Mouse (Mus musculus) forebrain, embryonic 13.5 days (tissue): ENCODE results near the gene Crocc. TPM values are rescaled to one million over a fixed set of nuclear protein-coding genes. Genes with fewer than 3 reads are reported as not detected.

Experiments used
- ATAC-seq: fragments of 200-750 bp; cut with Nextera tagmentation; 2 replicates; pipeline ENCODE4 v1.8.0; 2017
- H3K27ac ChIP-seq: fragments of 300-500 bp; sonication (generic); 2 replicates; pipeline ENCODE4 v1.5.1; 2015; ENCODE audit warnings: inconsistent platforms, mild to moderate bottlenecking, moderate library complexity
- H3K27me3 ChIP-seq: fragments of 300-500 bp; sonication (generic); 2 replicates; pipeline ENCODE4 v1.6.1; 2015; ENCODE audit warnings: mild to moderate bottlenecking, inconsistent platforms
- H3K36me3 ChIP-seq: fragments of 300-500 bp; sonication (generic); 2 replicates; pipeline ENCODE4 v1.6.1; 2015; ENCODE audit warnings: mild to moderate bottlenecking, inconsistent platforms; ENCODE audit not compliant: poor library complexity, severe bottlenecking
- H3K4me1 ChIP-seq: fragments of 300-500 bp; sonication (generic); 2 replicates; pipeline ENCODE4 v1.6.1; 2015; ENCODE audit warnings: inconsistent platforms
- H3K4me2 ChIP-seq: fragments of 300-500 bp; sonication (generic); 2 replicates; pipeline ENCODE4 v1.6.1; 2015; ENCODE audit warnings: inconsistent platforms, mild to moderate bottlenecking, moderate library complexity
- H3K4me3 ChIP-seq: fragments of 300-500 bp; sonication (generic); 2 replicates; pipeline ENCODE4 v1.5.1; 2015; ENCODE audit warnings: mild to moderate bottlenecking, inconsistent platforms
- H3K9ac ChIP-seq: fragments of 300-500 bp; sonication (generic); 2 replicates; pipeline ENCODE4 v1.6.1; 2015; ENCODE audit warnings: mild to moderate bottlenecking, inconsistent platforms
- H3K9me3 ChIP-seq: fragments of 300-500 bp; sonication (generic); replicated peaks from 2 replicates; pipeline ENCODE4 v1.6.1; 2016; ENCODE audit warnings: inconsistent platforms
- WGBS: fragments of 180-500 bp; shearing (Covaris S2); methylation state at CpG from one replicate; pipeline ENCODE4 v1.1.7; 2015; 5-methylcytosine and 5-hydroxymethylcytosine counted together
- polyA plus RNA-seq: library from polyadenylated mRNA; unstranded; fragments of >200 nt; fragmentation: Nextera tagmentation; extraction: Ambion mirVana; gene quantifications from 2 replicates; pipeline ENCODE4 v1.2.1, GENCODE M21; 2015

Crocc gene
- polyA plus RNA-seq = 7.4 and 7.7 TPM in 2 replicates

DNA sequence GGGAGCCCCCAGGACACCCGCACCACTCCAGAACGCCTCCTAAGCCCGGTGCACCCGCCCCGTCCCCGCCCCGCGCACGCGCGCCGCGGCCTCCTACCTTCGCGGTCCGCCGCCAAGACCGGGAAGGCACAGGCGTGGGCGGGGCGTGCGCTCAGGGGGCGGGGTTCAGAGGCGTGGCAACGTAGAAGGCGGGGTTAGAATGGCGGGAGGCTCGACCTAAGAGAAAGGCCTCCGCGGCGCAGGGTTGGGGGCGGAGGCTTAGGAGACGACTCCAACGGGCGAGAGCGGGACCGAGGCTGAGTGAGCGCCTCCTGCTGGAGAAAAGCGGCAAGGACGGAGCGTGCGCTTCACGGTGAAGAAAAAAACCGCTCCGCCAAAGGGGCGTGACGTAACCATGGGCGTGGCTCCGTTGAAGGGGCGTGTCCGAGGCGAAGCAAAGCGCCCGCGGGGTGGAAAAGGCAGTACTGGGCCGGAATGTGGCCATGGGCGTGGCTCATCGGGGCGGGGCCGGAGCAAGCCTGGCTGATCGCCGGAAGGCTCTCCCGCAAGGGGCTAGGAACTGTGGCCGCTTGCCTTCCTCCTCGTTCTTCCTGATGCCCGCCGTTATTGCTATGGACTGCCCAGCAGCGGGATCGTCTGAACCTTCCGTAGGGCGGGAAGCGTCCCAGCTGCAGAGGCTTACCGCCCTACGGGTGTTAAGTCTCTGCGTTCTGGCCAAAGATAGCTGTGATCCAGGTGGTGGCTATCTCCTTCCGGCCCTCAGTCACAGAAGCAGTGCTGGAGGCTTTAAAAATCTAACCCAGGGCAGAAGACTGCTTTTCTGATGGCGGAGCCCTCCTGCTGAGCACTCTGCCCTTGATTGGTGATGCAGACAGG lies at the start of gene Crocc:
Gene Crocc, minus strand, starts transcription at position 125 of the 876 bp plus-strand sequence.
- ATAC-seq = peak; percentile 93
- Histone ChIP-seq H3K4me1 (peaks cover 25% of the 10 kb centered on the region), H3K4me3 (peak within 1 kb of the TSS; percentile 57), H3K9ac (peak within 1 kb of the TSS; percentile 83), H3K27ac (peak within 1 kb of the TSS; percentile 93), H3K4me2 (peak within 1 kb of the TSS; percentile 75), H3K9me3 (no peaks in the 10 kb centered on the region), H3K36me3 (peaks cover 24% of the 10 kb centered on the region), H3K27me3 (no peaks in the 10 kb centered on the region)
- under 1% methylated on average over 71 of the region's 77 CpGs for WGBS

DNA sequence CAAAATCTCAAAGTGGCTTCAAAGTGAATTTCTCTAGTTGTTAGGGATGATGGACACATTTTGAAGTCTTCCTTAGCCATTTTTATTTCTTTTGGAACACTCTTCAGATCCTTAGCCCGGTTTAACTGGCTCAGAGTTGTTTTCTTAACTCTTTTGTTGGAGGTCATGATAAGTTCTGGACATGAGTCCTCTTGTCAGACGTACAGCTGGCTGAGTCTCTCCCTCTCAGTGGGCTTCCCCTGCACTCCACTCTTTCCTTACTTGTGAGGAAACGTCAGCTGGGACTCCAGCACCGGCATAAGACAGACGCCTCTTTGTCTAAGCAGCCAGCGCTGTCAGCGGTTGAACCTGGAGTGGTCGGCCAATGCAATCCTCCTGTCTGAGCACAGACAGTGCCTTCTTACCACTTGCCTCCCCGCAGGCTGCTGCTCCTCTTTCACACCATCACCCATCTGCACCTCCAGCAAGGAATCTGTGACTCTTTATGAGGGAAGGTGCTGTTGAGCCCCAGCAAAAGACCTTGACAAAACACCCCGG lies 47.9 kb upstream of the Crocc start:
- peaks cover 32% of the 10 kb centered on the region for H3K36me3 ChIP-seq

DNA sequence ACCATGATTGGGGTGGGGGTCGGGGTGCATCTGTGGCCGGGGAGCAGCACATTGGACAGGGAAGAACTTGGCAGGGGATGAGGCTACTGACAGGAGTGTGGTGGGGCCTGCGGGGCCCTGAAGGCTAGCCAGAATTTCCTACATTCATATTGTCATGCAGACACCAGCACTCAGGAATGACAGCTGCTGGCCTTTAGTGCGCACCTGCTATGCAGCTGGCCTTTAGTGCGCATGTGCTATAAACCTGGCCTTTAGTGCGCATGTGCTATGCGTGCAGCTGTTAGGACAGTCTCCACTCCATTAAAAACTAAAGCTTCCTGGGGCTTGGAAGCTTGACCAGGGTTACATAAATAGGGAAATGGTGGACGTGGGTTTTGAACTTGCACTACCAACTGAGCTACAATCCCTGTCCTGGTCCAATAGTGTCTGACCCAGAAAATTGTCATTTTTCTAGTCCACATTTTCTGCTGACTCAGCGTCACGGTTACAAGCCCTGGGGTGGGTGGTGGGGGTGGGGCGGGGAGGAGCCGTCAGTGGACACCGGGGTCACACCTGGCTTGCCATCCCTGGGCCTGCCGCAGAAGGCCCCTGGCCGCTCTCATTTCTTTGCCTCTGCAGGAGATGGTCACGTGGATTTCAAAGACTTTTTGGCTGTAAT lies 46.3 kb upstream of the Crocc start:
- no peaks in the 10 kb centered on the region for H3K27me3 ChIP-seq
- H3K9me3 ChIP-seq = no peaks in the 10 kb centered on the region
- H3K9ac ChIP-seq = no peak overlapping the region
- 83% methylated on average over 16 of the region's 16 CpGs for WGBS
- H3K27ac ChIP-seq = no peak overlapping the region
- peaks cover 16% of the 10 kb centered on the region for H3K36me3 ChIP-seq
- no peak overlapping the region for H3K4me3 ChIP-seq
- no peak for ATAC-seq
- H3K4me1 ChIP-seq = no peaks in the 10 kb centered on the region
- H3K4me2 ChIP-seq = no peak overlapping the region

More for the DNA sequence above, 47.9 kb upstream of the Crocc start:
- no peak for ATAC-seq
- WGBS = 55% methylated on average over 10 of the region's 10 CpGs
- Histone ChIP-seq H3K4me3 (no peak overlapping the region), H3K4me2 (no peak overlapping the region), H3K27ac (no peak overlapping the region; the same call in 1 of the 2 replicates), H3K4me1 (no peaks in the 10 kb centered on the region), H3K9ac (no peak overlapping the region), H3K27me3 (no peaks in the 10 kb centered on the region), H3K9me3 (no peaks in the 10 kb centered on the region)

DNA sequence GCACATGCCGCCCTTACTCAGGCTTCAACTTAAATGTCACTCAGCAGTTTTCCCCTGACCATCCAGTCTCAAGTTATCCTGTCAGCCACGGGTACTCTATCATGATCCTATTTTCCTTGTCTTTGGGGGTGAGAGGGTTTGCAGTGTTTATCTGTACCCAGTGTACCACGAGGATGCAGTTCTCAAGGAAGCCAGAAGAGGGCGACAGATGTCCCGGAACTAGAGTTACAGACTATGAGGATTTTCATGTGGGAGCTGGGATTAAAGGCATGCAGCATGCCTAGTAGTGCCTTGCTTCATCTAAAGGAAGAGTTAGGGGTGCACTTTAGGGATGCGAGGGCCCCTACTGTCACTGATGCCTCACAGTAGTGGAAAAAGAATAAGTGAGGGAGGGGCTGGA lies 41.5 kb upstream of the Crocc start:
- Histone ChIP-seq H3K27me3 (no peaks in the 10 kb centered on the region), H3K4me1 (0 out of 2 replicates have a peak, but pooled peaks cover under 1% of the 10 kb centered on the region), H3K4me2 (no peak overlapping the region), H3K4me3 (no peak overlapping the region), H3K9ac (no peak overlapping the region), H3K36me3 (no peaks in the 10 kb centered on the region), H3K9me3 (no peaks in the 10 kb centered on the region), H3K27ac (no peak overlapping the region)
- ATAC-seq = no peak
- WGBS = 75% methylated on average over 6 of the region's 6 CpGs

DNA sequence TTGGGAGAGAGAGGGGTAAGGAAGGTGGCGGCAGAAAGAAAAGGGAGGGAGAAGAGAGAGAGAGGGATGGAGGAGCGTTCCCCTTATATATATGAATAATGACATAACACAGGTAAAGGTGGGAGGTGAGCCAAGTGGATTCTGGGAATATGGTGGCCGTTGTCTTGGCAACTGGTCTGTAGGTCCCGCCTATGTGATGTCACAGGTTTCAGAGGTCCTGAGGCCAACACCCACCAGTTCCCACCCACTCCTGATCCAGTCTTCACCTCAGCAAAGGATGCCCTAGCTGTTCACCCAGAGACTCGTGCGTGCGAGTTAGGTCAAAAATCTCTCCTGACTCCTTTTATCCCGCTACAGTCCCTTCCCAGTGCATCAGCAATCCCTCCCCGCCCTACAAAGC lies 40.9 kb upstream of the Crocc start:
- Histone ChIP-seq H3K4me3 (no peak overlapping the region), H3K27me3 (no peaks in the 10 kb centered on the region), H3K27ac (no peak overlapping the region), H3K4me2 (no peak overlapping the region), H3K9me3 (no peaks in the 10 kb centered on the region), H3K9ac (no peak overlapping the region), H3K4me1 (0 out of 2 replicates have a peak, but pooled peaks cover 3% of the 10 kb centered on the region), H3K36me3 (no peaks in the 10 kb centered on the region)
- ATAC-seq = no peak
- WGBS = 93% methylated on average over 9 of the region's 9 CpGs

DNA sequence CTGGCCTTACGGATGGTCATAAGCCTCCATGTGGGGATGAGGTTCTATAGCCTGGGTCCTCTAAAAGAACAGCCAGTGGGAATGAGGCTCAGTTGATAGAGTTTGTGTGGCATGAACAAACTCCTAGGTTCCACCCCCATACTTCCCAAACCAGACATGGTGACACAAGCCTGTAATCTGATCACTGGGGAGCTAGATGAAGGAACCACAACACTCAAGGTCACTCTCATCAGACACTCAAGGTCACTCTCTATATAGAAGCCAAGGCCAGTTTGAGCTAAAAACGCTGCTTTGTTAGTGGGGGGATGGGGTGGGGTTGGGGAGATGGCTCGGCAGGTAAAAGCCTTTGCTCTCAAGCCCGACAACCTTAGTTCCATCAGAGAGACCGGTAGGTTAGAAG lies 39.6 kb upstream of the Crocc start:
- no peak overlapping the region for H3K4me3 ChIP-seq
- H3K4me2 ChIP-seq = no peak overlapping the region
- H3K4me1 ChIP-seq = 0 out of 2 replicates have a peak, but pooled peaks cover 3% of the 10 kb centered on the region
- H3K36me3 ChIP-seq = no peaks in the 10 kb centered on the region
- no peak overlapping the region for H3K27ac ChIP-seq
- no peak overlapping the region for H3K9ac ChIP-seq
- ATAC-seq = no peak
- H3K27me3 ChIP-seq = no peaks in the 10 kb centered on the region
- H3K9me3 ChIP-seq = no peaks in the 10 kb centered on the region
- WGBS = 79% methylated on average over 5 of the region's 5 CpGs

DNA sequence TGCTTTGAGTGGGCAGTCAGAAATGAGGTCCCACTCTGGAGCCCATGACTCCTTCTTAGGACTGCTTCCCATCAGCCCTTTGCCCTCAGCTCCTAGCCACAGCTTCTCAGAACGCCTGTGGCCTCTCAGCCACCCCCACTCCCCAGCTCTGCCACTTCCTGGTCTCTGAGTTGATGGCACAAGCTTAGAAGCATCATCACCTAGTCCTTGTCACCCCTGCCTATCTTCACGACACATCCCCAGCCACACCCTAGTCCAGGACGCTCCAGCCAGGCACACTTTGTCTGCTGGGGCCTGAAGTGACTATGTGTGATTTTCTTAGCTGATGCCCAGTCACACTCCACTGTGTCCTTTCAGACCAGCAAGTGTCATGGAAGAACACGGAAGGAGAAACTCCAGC lies 38.6 kb upstream of the Crocc start:
- Histone ChIP-seq H3K9me3 (no peaks in the 10 kb centered on the region), H3K4me3 (no peak overlapping the region), H3K4me1 (0 out of 2 replicates have a peak, but pooled peaks cover 3% of the 10 kb centered on the region), H3K27me3 (no peaks in the 10 kb centered on the region), H3K36me3 (no peaks in the 10 kb centered on the region), H3K4me2 (no peak overlapping the region), H3K9ac (no peak overlapping the region), H3K27ac (no peak overlapping the region)
- no peak for ATAC-seq
- WGBS = 83% methylated on average over 4 of the region's 4 CpGs

DNA sequence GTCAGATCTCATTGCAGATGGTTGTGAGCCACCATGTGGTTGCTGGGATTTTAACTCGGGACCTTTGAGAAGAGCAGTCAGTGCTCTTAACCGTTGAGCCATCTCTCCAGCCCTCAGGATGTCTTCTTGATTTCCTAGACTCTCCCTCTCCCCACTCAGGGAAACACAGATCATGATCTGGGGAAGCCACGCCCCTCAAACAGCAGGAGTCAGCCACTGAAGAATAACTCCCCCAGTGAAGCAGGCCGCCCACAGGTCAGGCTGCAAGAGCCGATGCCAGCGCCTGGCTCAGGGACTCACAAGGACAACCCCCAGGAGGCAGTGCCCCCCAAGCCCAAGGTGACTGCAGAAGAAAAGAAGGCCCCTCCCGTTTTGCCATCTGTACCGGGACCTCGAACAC lies 36.4 kb upstream of the Crocc start:
- Histone ChIP-seq H3K27me3 (no peaks in the 10 kb centered on the region), H3K9ac (no peak overlapping the region), H3K4me1 (0 out of 2 replicates have a peak, but pooled peaks cover 3% of the 10 kb centered on the region), H3K9me3 (no peaks in the 10 kb centered on the region), H3K27ac (no peak overlapping the region), H3K4me2 (no peak overlapping the region), H3K4me3 (no peak overlapping the region), H3K36me3 (no peaks in the 10 kb centered on the region)
- no peak for ATAC-seq
- 16% methylated on average over 9 of the region's 9 CpGs for WGBS

DNA sequence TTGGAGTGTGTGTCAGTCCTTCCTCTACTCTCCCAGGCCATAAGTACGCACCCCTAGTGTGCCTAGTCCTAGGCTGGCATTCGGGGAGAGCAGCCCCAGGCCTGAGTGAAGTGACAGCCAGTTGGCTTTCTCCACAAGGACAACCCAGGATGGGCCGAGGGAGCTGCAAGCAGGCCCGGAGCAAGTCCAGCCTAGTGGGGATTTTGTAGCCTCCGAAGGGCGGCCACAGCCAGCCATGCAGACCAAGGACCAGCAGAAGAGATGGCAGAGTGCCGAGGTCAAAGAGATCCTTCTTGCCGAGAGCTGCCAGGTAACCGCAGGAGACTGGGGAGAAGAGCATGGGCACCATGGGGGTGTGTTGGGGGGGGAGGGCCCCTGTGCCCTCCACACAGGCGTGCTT lies 34.7 kb upstream of the Crocc start:
- WGBS = 81% methylated on average over 10 of the region's 10 CpGs
- Histone ChIP-seq H3K4me2 (no peak overlapping the region), H3K27ac (no peak overlapping the region), H3K9me3 (no peaks in the 10 kb centered on the region), H3K9ac (no peak overlapping the region), H3K27me3 (no peaks in the 10 kb centered on the region), H3K4me1 (0 out of 2 replicates have a peak, but pooled peaks cover 3% of the 10 kb centered on the region), H3K4me3 (no peak overlapping the region), H3K36me3 (no peaks in the 10 kb centered on the region)
- no peak for ATAC-seq

DNA sequence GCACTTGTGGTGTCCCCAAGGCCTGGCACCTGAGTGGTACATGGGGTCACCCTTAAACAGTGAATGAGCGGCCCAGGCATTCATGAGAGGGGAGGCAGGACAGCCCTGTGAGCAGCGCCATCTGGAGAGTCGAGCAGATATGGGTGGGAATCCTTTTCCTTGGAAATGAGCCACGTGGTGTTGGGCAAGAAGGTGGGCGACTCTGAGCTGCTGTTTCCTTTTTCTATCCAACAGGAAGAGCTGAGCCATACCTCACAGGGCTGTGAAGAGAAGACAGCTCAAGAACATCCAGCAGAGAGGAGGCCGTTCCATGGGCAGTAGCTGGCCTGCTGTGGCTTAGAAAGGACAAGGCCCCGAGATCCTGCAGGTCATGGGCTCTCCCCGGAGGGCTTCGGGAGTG lies 28.4 kb upstream of the Crocc start:
- 74% methylated on average over 9 of the region's 9 CpGs for WGBS
- Histone ChIP-seq H3K9me3 (no peaks in the 10 kb centered on the region), H3K36me3 (no peaks in the 10 kb centered on the region), H3K4me1 (no peaks in the 10 kb centered on the region), H3K27ac (no peak overlapping the region), H3K27me3 (no peaks in the 10 kb centered on the region), H3K4me3 (no peak overlapping the region), H3K9ac (no peak overlapping the region), H3K4me2 (no peak overlapping the region)
- no peak for ATAC-seq

DNA sequence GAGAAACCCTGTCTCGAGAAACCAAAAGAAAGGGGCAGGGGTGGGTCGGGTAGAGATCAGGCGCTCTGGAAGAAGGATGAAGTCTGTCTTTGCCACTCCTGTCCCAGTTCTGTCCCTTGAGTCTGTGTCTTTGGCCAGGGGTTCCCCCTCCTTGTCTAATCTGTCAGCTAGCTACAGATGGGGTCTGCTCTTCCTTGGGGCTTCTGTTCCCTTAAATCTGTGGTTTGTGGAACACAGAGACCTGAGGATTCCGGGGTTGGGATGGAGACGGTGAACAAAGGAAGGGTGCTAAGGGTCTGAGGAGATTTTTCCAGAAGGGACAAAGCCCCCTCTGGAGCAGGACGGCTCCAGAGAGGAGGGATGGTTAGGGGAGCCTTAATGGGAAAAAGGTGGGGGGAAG lies 27.7 kb upstream of the Crocc start, which contains the start of gene Spata21:
Gene Spata21, plus strand, starts transcription at position 301 of the 400 bp plus-strand sequence.
- Histone ChIP-seq H3K4me2 (no peak within 1 kb of the TSS), H3K27ac (no peak within 1 kb of the TSS), H3K36me3 (no peaks in the 10 kb centered on the region), H3K4me3 (no peak within 1 kb of the TSS), H3K9ac (0 out of 2 replicates have a peak within 1 kb of the TSS, but pooled peaks have one; percentile 1), H3K4me1 (no peaks in the 10 kb centered on the region), H3K27me3 (no peaks in the 10 kb centered on the region), H3K9me3 (no peaks in the 10 kb centered on the region)
- WGBS = 75% methylated on average over 6 of the region's 6 CpGs
- ATAC-seq = no peak

DNA sequence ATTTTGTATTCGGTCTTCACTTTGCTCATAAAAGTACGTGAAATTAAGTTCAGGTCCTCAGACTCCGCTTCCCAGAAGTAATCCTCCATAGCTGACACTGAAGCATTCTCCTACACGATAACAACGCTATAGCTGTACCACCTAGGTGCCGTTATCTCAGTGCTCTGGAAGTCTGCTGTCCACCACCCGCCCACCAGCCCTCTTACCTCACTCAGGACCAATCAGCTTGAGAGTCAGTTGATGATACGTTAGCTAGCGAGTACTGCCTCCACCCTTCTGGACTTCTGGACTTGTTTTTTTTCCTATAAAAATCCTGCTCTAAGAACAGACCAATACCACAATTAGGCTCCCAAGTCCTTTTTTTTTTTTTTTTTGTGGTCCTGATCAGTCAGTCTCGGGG lies 26.5 kb upstream of the Crocc start:
- H3K27ac ChIP-seq = no peak overlapping the region
- 77% methylated on average over 10 of the region's 10 CpGs for WGBS

More for the DNA sequence above, 26.5 kb upstream of the Crocc start:
- H3K4me1 ChIP-seq = no peaks in the 10 kb centered on the region
- H3K4me3 ChIP-seq = no peak overlapping the region
- H3K27me3 ChIP-seq = no peaks in the 10 kb centered on the region
- H3K36me3 ChIP-seq = no peaks in the 10 kb centered on the region
- H3K9ac ChIP-seq = no peak overlapping the region
- H3K9me3 ChIP-seq = no peaks in the 10 kb centered on the region
- H3K4me2 ChIP-seq = no peak overlapping the region
- no peak for ATAC-seq
